Mouse (Mus musculus) liver, adult 2 months (tissue): ENCODE measurements around the gene Gm45713.

Experiments
- CTCF ChIP-seq: fragments of 200-500 bp; IDR thresholded peaks from 2 replicates; pipeline ENCODE4 v1.5.1; 2011; ENCODE audit warnings: low read depth, low read length, control low read depth
- POLR2A ChIP-seq: fragments of 200-500 bp; IDR thresholded peaks from 2 replicates; pipeline ENCODE4 v1.6.1; 2011; ENCODE audit warnings: low read length, control low read depth; ENCODE audit not compliant: insufficient read depth; ENCODE audit errors: extremely low read depth

DNA sequence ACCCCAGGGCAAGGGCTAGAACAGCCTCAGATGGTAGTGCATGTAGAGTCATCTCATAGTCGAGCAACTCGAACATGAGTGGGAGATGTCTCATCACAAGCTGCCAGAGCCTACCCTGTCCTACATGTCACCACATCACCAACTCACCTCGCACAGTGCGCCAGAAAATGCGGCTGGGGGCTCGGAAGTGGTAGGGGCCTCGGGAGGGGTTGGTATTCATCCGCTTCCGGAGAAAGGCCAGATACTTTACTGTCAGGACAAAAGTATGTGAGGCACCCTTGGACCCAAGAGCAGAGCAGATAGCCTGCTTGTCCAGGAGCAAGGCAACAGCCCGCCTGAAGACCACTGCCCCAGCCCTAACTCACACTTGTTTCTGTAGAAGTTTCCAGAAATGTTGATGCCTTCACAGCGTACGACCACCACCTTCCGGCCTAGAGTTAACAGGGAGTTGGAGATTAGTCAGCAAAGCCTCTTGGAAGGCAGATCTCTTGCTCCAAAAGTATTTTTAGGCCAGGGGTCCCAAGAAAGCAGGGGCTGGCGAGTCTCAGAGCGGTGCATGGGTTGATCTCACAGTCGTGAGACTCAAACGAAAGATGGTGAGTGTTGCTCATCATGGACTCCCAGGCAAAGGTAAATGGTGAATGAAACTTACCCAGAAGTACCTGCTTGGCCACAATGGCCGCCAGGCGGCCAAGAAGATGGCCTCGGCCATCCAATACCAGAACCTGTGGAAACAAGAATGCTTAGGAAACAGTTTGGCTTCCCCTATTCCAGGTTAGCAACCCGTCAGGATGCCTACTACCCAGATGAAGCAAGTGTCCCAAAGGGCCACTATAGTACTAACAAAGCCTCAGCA, 9.0 kb downstream of the Gm45713 start:
- TF ChIP-seq POLR2A (no peak), CTCF (peak; percentile 11; the same call in 1 of the 2 replicates)
